Mouse (Mus musculus): ENCODE data around the gene Gm49378.

- TF ChIP-seq GATA1 (IDR thresholded peaks at IDR 0.05; ENCODE audit: borderline replicate concordance, low read length) (no peak), FLI1 (IDR thresholded peaks at IDR 0.05; ENCODE audit: low read length) (no peak)
Observed at GRCm38 (mm10) chr14:55656935-55657334, 19.2 kb upstream of the Gm49378 start.

Measured in megakaryocyte, embryonic 14.5 days (primary cell).